Mouse (Mus musculus): ENCODE measurements around the gene Ptpn5. TPM values are rescaled to one million over a fixed set of nuclear protein-coding genes. Genes with fewer than 3 reads are reported as not detected.

Gene Ptpn5
- polyA plus RNA-seq, 1 experiment, result not detected

GRCm38 (mm10) chr7:47146034-47146812 lies 12.7 kb upstream of the Ptpn5 start:
- H3K4me3 ChIP-seq (ENCODE audit: insufficient read depth, low read length), result no peak overlapping the region
- no peak overlapping the region for H3K27ac ChIP-seq (ENCODE audit: insufficient read depth, low read depth, low read length)
- H3K4me1 ChIP-seq (ENCODE audit: control insufficient read depth, insufficient read depth, low read length), result peaks cover 4% of the 10 kb centered on the region
- TF ChIP-seq POLR2A (IDR thresholded peaks at IDR 0.05; ENCODE audit: borderline replicate concordance, low read depth, low read length) (no peak), CTCF (IDR thresholded peaks at IDR 0.05; ENCODE audit: low read depth, low read length) (peak; percentile 38)

- peaks cover 4% of the 10 kb centered on the region for H3K4me1 ChIP-seq (ENCODE audit: control insufficient read depth, insufficient read depth, low read length)
- TF ChIP-seq CTCF (IDR thresholded peaks at IDR 0.05; ENCODE audit: low read depth, low read length), result no peak
These were observed 10.8 kb upstream of the Ptpn5 start for GRCm38 (mm10) chr7:47144299-47144698.

GRCm38 (mm10) chr7:47139823-47140325 lies 6.4 kb upstream of the Ptpn5 start:
- no peak overlapping the region for H3K27ac ChIP-seq (ENCODE audit: insufficient read depth, low read depth, low read length)
- peaks cover 2% of the 10 kb centered on the region; the same call in 1 of the 2 replicates for H3K4me1 ChIP-seq (ENCODE audit: control insufficient read depth, insufficient read depth, low read length)
- TF ChIP-seq POLR2A (IDR thresholded peaks at IDR 0.05; ENCODE audit: borderline replicate concordance, low read depth, low read length) (no peak), CTCF (IDR thresholded peaks at IDR 0.05; ENCODE audit: low read depth, low read length) (no peak)
- H3K4me3 ChIP-seq (ENCODE audit: insufficient read depth, low read length), result no peak overlapping the region

More at GRCm38 (mm10) chr7:47144299-47144698, 10.8 kb upstream of the Ptpn5 start:
- Histone ChIP-seq H3K27ac (ENCODE audit: insufficient read depth, low read depth, low read length) (no peak overlapping the region), H3K4me3 (ENCODE audit: insufficient read depth, low read length) (no peak overlapping the region)

- peaks cover 3% of the 10 kb centered on the region; the same call in 1 of the 2 replicates for H3K4me1 ChIP-seq (ENCODE audit: control insufficient read depth, insufficient read depth, low read length)
- H3K27ac ChIP-seq (ENCODE audit: insufficient read depth, low read depth, low read length), result no peak overlapping the region
- no peak overlapping the region for H3K4me3 ChIP-seq (ENCODE audit: insufficient read depth, low read length)
- no peak for TF ChIP-seq CTCF (IDR thresholded peaks at IDR 0.05; ENCODE audit: low read depth, low read length)
- TF ChIP-seq POLR2A (IDR thresholded peaks at IDR 0.05; ENCODE audit: borderline replicate concordance, low read depth, low read length), result no peak
These were observed 1.1 kb upstream of the Ptpn5 start for GRCm38 (mm10) chr7:47134570-47134969.

GRCm38 (mm10) chr7:47132931-47133260 lies 588 bp downstream of the Ptpn5 start:
- Histone ChIP-seq H3K27ac (ENCODE audit: insufficient read depth, low read depth, low read length) (no peak overlapping the region), H3K4me3 (ENCODE audit: insufficient read depth, low read length) (peak overlapping the region; percentile 36; the same call in 1 of the 2 replicates), H3K4me1 (ENCODE audit: control insufficient read depth, insufficient read depth, low read length) (peaks cover 3% of the 10 kb centered on the region; the same call in 1 of the 2 replicates)
- no peak for TF ChIP-seq CTCF (IDR thresholded peaks at IDR 0.05; ENCODE audit: low read depth, low read length)
- no peak for TF ChIP-seq POLR2A (IDR thresholded peaks at IDR 0.05; ENCODE audit: borderline replicate concordance, low read depth, low read length)

- TF ChIP-seq POLR2A (IDR thresholded peaks at IDR 0.05; ENCODE audit: borderline replicate concordance, low read depth, low read length), result no peak
- no peak for TF ChIP-seq CTCF (IDR thresholded peaks at IDR 0.05; ENCODE audit: low read depth, low read length)
- H3K27ac ChIP-seq (ENCODE audit: insufficient read depth, low read depth, low read length), result no peak overlapping the region
- peak overlapping the region; percentile 36 for H3K4me3 ChIP-seq (ENCODE audit: insufficient read depth, low read length)
- peaks cover 3% of the 10 kb centered on the region; the same call in 1 of the 2 replicates for H3K4me1 ChIP-seq (ENCODE audit: control insufficient read depth, insufficient read depth, low read length)
These were observed 1.1 kb downstream of the Ptpn5 start for GRCm38 (mm10) chr7:47132180-47132930.

GRCm38 (mm10) chr7:47131840-47132179 lies 1.7 kb downstream of the Ptpn5 start:
- no peak overlapping the region for H3K4me3 ChIP-seq (ENCODE audit: insufficient read depth, low read length)
- no peak overlapping the region for H3K27ac ChIP-seq (ENCODE audit: insufficient read depth, low read depth, low read length)
- TF ChIP-seq POLR2A (IDR thresholded peaks at IDR 0.05; ENCODE audit: borderline replicate concordance, low read depth, low read length), result no peak
- no peak for TF ChIP-seq CTCF (IDR thresholded peaks at IDR 0.05; ENCODE audit: low read depth, low read length)
- peaks cover 3% of the 10 kb centered on the region; the same call in 1 of the 2 replicates for H3K4me1 ChIP-seq (ENCODE audit: control insufficient read depth, insufficient read depth, low read length)

- Histone ChIP-seq H3K4me3 (ENCODE audit: insufficient read depth, low read length) (no peak overlapping the region), H3K4me1 (ENCODE audit: control insufficient read depth, insufficient read depth, low read length) (peaks cover 3% of the 10 kb centered on the region; the same call in 1 of the 2 replicates), H3K27ac (ENCODE audit: insufficient read depth, low read depth, low read length) (no peak overlapping the region)
- TF ChIP-seq POLR2A (IDR thresholded peaks at IDR 0.05; ENCODE audit: borderline replicate concordance, low read depth, low read length) (no peak), CTCF (IDR thresholded peaks at IDR 0.05; ENCODE audit: low read depth, low read length) (no peak)
These were observed 2.2 kb downstream of the Ptpn5 start for GRCm38 (mm10) chr7:47131258-47131657.

- H3K27ac ChIP-seq (ENCODE audit: insufficient read depth, low read depth, low read length), result no peak overlapping the region
- no peak for TF ChIP-seq POLR2A (IDR thresholded peaks at IDR 0.05; ENCODE audit: borderline replicate concordance, low read depth, low read length)
- no peak for TF ChIP-seq CTCF (IDR thresholded peaks at IDR 0.05; ENCODE audit: low read depth, low read length)
These were observed 11.5 kb downstream of the Ptpn5 start for GRCm38 (mm10) chr7:47122026-47122425.

GRCm38 (mm10) chr7:47116666-47117065 lies 16.8 kb downstream of the Ptpn5 start:
- no peak overlapping the region for H3K4me3 ChIP-seq (ENCODE audit: insufficient read depth, low read length)
- peaks cover 23% of the 10 kb centered on the region for H3K4me1 ChIP-seq (ENCODE audit: control insufficient read depth, insufficient read depth, low read length)
- TF ChIP-seq POLR2A (IDR thresholded peaks at IDR 0.05; ENCODE audit: borderline replicate concordance, low read depth, low read length), result no peak
- no peak for TF ChIP-seq CTCF (IDR thresholded peaks at IDR 0.05; ENCODE audit: low read depth, low read length)
- no peak overlapping the region for H3K27ac ChIP-seq (ENCODE audit: insufficient read depth, low read depth, low read length)

More at GRCm38 (mm10) chr7:47122026-47122425, 11.5 kb downstream of the Ptpn5 start:
- Histone ChIP-seq H3K4me3 (ENCODE audit: insufficient read depth, low read length) (no peak overlapping the region), H3K4me1 (ENCODE audit: control insufficient read depth, insufficient read depth, low read length) (peaks cover 7% of the 10 kb centered on the region; the same call in 1 of the 2 replicates)
